Mouse (Mus musculus): ENCODE measurements around the gene 5330417H12Rik. TPM values are rescaled to one million over a fixed set of nuclear protein-coding genes. Genes with fewer than 3 reads are reported as not detected.

Gene 5330417H12Rik
- polyA plus RNA-seq (2016; fragmentation: Nextera tagmentation; extraction: Ambion mirVana) = not detected in 2 replicates

DNA sequence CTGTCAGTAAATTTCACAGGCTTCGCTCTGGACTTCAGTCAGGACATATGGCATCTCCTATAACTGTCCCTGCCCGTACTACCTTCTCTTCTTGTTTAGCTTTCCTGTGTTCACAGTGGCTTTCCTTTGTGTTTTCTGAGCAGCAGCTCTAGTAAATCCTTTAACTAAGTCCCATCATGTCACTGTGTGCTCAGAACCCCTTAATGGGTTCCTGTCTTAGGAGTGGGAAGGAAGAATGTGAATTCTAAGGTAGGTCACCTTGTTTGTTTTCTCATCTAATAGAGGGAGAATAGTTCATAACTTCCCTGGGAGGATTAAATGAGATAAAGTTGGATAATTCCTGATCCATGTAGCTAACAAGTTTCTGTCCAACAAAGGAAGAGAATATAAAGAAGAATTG, at the start of gene 5330417H12Rik:
5330417H12Rik (minus strand) TSS at position 101 of the 400 bp plus-strand sequence.
- Histone ChIP-seq H3K27me3 (ENCODE audit: poor library complexity, severe bottlenecking) (no peaks in the 10 kb centered on the region), H3K36me3 (replicated peaks) (no peaks in the 10 kb centered on the region), H3K9me3 (no peaks in the 10 kb centered on the region), H3K4me1 (0 out of 2 replicates have a peak, but pooled peaks cover 4% of the 10 kb centered on the region), H3K27ac (no peak within 1 kb of the TSS), H3K4me3 (no peak within 1 kb of the TSS)
- DNase-seq (ENCODE audit: extremely low spot score, low spot score) = no peak
- 92% methylated on average over 2 of the region's 2 CpGs for WGBS

DNA sequence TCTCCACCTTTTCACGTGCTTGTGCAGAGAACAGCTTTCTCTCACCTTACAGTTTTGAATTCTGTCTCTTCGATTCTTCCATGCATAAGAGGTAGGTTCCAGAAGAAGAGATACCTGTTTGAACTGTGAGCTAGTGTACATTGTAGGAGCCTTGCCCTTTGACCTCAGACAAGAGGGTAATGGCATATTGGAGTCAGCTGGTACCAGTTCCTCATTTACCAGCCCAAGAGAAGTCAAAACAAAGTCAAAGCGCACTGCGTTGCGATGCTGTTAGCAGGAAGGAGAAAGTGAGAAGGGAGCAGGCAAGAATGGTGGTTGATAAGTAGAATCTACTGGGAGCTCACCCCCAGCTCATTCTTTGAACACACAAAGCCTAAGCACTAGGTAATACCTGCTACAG, 43.6 kb upstream of the 5330417H12Rik start:
- no peak overlapping the region for H3K4me3 ChIP-seq
- H3K36me3 ChIP-seq (replicated peaks) = 0 out of 2 replicates have a peak, but pooled peaks cover 2% of the 10 kb centered on the region
- no peak overlapping the region for H3K27ac ChIP-seq
- peaks cover 37% of the 10 kb centered on the region for H3K4me1 ChIP-seq
- H3K27me3 ChIP-seq (ENCODE audit: poor library complexity, severe bottlenecking) = peaks cover 42% of the 10 kb centered on the region
- no peaks in the 10 kb centered on the region for H3K9me3 ChIP-seq
- DNase-seq (ENCODE audit: extremely low spot score, low spot score) = no peak
- 88% methylated on average over 5 of the region's 5 CpGs for WGBS

DNA sequence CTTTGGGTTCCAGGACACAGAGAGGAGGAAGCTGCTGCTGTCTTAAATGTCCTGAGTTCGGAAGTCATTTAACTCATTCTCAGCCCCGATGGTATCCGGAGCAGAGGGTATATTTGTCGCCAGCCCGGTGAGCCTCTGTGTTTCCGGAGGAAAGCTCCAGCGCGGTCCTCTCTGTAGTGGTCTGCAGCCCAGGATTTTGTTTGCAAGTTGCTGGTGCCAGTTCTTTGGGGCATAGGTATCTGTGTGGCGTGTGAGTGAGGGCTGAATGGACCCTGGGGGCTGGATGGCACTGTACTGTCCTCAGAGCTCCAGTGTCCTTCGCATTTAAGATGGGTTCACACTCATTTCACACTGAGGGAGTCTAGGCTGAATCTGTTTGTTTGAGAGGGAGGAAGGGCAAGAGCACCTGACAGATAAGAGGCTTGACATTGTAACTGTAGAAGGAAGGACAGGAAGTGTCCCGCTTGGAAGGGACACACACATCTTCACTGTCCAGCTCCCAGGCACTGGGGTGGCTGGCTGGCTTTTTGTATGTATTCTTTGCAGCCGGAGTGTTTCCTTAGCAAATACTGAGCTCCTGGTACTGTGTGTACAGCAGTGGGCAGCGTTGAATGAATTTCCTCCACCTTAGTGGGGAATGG, 41.4 kb upstream of the 5330417H12Rik start:
- Histone ChIP-seq H3K9me3 (no peaks in the 10 kb centered on the region), H3K4me3 (peak overlapping the region; percentile 46), H3K27me3 (ENCODE audit: poor library complexity, severe bottlenecking) (peaks cover 42% of the 10 kb centered on the region), H3K27ac (peak overlapping the region; percentile 88), H3K4me1 (peaks cover 58% of the 10 kb centered on the region), H3K36me3 (replicated peaks) (0 out of 2 replicates have a peak, but pooled peaks cover 2% of the 10 kb centered on the region)
- WGBS = 54% methylated on average over 13 of the region's 13 CpGs
- DNase-seq (ENCODE audit: extremely low spot score, low spot score) = no peak

DNA sequence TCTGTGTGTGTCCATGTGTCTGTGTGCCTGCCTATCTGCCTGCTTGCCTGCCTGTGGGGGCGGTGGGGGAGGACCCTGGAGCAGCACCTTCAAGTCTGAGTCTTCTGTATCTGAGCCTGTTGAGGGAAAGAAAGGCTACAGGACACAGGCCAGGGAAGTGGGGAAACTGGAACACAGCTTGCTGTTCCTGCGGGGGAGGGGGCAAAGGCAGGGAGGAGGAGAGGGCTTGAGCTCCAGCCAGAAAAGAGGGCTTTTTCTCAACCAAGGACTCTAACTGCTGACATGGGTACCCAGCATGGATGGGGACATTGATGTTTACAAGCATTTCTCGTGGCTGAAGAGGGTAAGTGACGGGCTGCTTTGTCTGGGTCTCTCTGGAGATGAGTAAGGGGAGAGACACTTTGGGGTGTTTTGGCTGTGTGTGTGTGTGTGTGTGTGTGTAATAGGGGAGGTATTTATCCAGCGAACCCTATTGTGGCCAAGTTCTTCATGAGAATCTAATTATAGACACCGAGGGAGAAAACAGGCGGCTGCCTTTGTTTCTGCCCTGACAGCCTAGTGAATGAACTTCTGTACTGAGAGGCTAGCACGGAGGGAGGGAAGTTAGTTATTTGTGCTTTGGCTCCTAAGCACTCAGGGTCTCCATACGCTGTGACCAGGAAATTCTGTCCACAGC, 40.8 kb upstream of the 5330417H12Rik start:
- peaks cover 65% of the 10 kb centered on the region for H3K4me1 ChIP-seq
- WGBS = 13% methylated on average over 9 of the region's 9 CpGs

DNA sequence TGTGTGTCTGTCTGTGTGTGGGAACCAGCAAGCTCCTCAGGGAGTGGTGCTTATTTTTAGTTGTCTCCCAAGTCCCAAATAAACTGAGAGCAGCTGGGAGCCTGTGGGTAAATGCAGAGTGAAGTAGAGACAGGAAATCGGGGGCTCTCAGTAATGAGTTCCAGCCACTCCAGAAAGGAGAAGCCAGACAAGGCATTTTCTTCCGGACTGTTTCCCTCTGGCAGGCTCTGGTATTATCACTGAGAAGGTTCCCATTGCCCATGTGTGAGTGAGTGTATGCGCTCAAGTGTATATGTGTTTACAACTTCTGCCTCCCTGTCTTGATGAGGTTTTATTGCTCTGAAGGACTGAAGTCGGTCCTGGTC, 40.2 kb upstream of the 5330417H12Rik start:
- 41% methylated on average over 4 of the region's 4 CpGs for WGBS
- peak; percentile 23 for DNase-seq (ENCODE audit: extremely low spot score, low spot score)
- Histone ChIP-seq H3K4me3 (peak overlapping the region; percentile 46), H3K36me3 (replicated peaks) (no peaks in the 10 kb centered on the region), H3K4me1 (peaks cover 70% of the 10 kb centered on the region), H3K9me3 (no peaks in the 10 kb centered on the region), H3K27ac (peak overlapping the region; percentile 88), H3K27me3 (ENCODE audit: poor library complexity, severe bottlenecking) (peaks cover 42% of the 10 kb centered on the region)

More for the DNA sequence above, 40.8 kb upstream of the 5330417H12Rik start:
- Histone ChIP-seq H3K4me3 (peak overlapping the region; percentile 46), H3K27me3 (ENCODE audit: poor library complexity, severe bottlenecking) (peaks cover 42% of the 10 kb centered on the region), H3K36me3 (replicated peaks) (0 out of 2 replicates have a peak, but pooled peaks cover 2% of the 10 kb centered on the region), H3K9me3 (no peaks in the 10 kb centered on the region), H3K27ac (peak overlapping the region; percentile 88)
- peak; percentile 32 for DNase-seq (ENCODE audit: extremely low spot score, low spot score)

DNA sequence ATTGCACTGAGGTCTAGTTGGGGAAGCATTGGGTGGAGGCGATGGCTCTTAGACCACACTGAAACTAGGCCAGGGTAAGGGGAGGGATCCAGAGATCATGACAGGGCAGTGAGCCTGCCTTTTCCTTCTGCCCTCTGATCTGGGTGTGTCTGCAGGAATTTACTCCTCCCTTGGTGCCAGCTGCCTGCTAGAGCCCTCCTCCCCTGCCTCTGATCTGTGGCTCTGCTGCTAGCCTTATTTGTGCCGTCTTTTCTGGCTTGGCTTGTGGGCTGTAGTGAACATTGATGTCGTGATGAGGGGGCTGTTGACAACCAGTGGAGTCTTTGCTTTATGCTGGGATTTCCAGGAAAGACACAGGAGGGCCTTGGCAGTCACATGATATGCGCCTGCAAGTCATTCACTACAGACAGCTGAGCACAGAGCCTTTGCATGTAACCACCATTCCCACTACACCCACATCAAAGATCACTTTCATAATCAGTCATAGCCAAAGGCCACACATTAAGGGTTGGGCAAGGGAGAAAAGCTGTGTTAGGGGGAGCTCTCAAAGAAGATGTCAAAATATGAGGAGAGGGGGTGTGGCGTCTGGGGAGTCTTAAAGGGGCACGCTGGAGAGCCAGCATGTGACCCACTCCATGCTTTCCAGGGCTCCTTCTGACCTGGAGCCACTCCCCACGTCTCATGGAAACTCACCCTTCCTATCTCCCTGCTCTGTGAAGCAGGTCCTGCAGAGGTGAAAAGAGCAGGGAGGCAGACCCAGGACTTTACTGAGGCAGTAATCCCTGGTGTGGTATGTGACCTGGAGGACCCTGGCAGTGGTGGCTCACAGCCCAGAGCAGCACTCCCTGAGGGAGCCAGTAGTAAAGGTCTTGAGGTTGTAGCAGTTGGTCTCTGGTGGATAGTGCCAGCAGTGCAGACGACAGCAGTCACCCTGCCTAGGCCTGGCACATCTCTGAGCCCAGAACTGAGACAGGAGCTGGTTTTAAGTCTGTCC, 39.4 kb upstream of the 5330417H12Rik start:
- Histone ChIP-seq H3K4me1 (peaks cover 71% of the 10 kb centered on the region), H3K27ac (peak overlapping the region; percentile 88), H3K36me3 (replicated peaks) (no peaks in the 10 kb centered on the region), H3K27me3 (ENCODE audit: poor library complexity, severe bottlenecking) (peaks cover 42% of the 10 kb centered on the region), H3K9me3 (no peaks in the 10 kb centered on the region), H3K4me3 (no peak overlapping the region)
- DNase-seq (ENCODE audit: extremely low spot score, low spot score) = no peak
- WGBS = 52% methylated on average over 8 of the region's 8 CpGs

DNA sequence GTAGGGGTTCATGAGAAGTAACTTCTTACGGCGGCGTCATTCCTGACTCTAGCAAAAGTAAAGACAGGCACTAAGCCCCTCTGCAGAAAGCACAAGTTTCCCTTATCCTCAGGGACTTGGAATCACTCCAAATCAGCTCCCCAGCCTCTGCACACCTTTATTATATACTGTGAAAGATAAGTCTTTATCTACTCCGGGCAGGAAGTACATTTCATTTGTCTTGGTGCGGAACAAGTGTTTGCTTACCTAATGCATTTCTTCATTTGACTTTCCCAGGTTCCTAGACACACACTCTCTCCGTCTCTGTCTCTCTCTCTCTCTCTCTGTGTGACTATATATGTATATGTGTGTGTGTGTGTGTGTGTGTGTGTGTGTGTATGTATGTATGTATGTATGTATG, 38.7 kb upstream of the 5330417H12Rik start:
- Histone ChIP-seq H3K27me3 (ENCODE audit: poor library complexity, severe bottlenecking) (peaks cover 38% of the 10 kb centered on the region), H3K27ac (peak overlapping the region; percentile 88; the same call in 1 of the 2 replicates), H3K4me3 (no peak overlapping the region), H3K9me3 (no peaks in the 10 kb centered on the region), H3K36me3 (replicated peaks) (no peaks in the 10 kb centered on the region), H3K4me1 (peaks cover 71% of the 10 kb centered on the region)
- no peak for DNase-seq (ENCODE audit: extremely low spot score, low spot score)
- WGBS = 89% methylated on average over 6 of the region's 6 CpGs

DNA sequence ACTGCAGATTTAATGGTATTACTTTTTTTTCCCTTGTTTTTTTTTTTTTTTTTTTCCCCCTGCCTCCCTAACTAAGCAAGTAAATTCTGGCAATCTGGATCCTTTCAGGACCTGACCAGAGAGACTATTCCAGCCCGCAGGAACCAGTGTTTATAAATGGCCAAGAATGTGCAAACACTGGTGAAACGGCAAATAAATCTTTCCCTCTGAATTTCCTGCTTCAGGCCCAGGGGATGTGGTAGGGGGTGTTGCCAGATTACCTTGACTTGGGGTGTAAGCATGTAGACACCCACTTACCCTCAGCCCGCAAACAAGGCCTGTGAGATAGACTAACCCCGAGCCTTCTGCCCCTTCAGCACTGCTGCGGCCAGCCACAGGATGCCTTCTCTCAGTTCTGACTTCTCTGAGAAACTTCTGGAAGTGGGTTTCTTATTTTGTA, 36.9 kb upstream of the 5330417H12Rik start:
- H3K27me3 ChIP-seq (ENCODE audit: poor library complexity, severe bottlenecking) = peaks cover 22% of the 10 kb centered on the region
- peak; percentile 24 for DNase-seq (ENCODE audit: extremely low spot score, low spot score)
- H3K27ac ChIP-seq = peak overlapping the region; percentile 71
- H3K4me3 ChIP-seq = no peak overlapping the region
- 71% methylated on average over 5 of the region's 5 CpGs for WGBS
- H3K36me3 ChIP-seq (replicated peaks) = no peaks in the 10 kb centered on the region
- peaks cover 67% of the 10 kb centered on the region for H3K4me1 ChIP-seq
- no peaks in the 10 kb centered on the region for H3K9me3 ChIP-seq

DNA sequence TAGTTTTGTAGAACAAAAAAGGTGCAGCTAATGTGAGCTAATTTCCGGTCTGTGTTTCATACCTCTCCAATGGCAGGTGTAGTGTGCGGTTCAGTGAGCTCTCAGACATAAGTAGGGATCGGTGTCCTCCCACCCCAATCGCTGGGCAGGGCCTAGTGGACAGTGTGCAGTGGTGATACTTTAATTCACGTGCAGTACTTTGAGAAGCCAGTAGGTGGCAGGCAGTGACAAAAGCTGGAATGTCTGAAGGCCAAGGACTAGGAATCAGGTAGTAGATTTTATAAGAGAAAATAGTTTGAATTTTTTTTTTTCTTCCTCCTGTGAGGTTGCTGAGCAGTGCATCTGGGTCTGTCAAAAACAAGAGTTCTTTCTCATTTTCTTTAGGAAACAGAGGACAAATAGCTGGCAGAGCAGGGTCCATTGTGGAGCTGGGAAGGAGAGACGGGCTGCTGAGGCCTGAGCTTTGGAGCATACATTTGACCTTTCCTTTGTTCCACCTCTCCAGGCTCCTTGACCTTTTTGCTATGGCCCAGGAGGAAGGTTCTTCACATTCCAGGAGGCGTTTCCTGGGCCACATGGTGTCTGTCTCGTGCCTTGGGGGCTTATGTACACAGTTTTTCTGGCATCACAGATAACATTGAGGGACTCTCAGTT, 36.4 kb upstream of the 5330417H12Rik start:
- peaks cover 62% of the 10 kb centered on the region for H3K4me1 ChIP-seq
- no peak overlapping the region for H3K4me3 ChIP-seq
- peaks cover 16% of the 10 kb centered on the region for H3K27me3 ChIP-seq (ENCODE audit: poor library complexity, severe bottlenecking)
- H3K9me3 ChIP-seq = no peaks in the 10 kb centered on the region
- WGBS = 11% methylated on average over 8 of the region's 8 CpGs
- no peaks in the 10 kb centered on the region for H3K36me3 ChIP-seq (replicated peaks)
- peak; percentile 76 for DNase-seq (ENCODE audit: extremely low spot score, low spot score)
- peak overlapping the region; percentile 71 for H3K27ac ChIP-seq

DNA sequence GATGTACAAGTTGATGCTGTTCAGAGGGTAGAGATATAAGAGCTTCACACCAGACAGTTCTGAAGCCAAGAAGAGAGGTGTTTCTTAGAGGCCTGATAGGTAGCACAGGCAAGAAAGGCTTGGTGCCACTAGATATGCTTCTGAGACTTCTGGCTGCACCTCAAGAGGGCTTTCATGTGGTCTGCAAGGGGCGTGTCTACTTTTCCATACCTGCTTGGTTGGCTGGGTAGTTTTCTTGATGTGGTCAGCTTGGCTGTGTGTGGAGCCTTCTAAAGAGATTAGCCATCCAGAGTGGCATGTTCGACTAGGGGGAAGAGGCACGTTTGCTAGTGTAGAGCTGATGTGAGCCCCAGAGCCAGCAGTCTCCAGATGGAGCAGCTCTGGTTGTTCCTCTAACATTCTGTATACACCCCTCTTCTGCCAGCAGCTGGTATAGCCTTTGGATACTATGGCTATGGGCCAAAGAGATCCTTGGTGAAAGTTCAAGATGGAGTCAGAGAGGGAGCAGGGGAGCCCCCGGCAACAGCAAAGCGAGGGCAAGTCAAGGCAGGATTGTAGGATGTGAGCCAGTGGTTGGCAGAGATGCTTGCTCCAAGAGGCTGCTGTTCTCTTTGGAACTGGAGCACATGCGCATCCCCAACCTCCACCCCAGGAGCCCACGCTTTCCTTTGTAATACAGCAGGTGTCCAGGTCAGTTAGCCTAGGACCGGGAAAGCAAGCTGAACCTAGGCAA, 34.4 kb upstream of the 5330417H12Rik start:
- DNase-seq (ENCODE audit: extremely low spot score, low spot score) = no peak
- Histone ChIP-seq H3K4me1 (peaks cover 42% of the 10 kb centered on the region), H3K9me3 (no peaks in the 10 kb centered on the region), H3K4me3 (no peak overlapping the region), H3K27ac (no peak overlapping the region), H3K27me3 (ENCODE audit: poor library complexity, severe bottlenecking) (peaks cover 6% of the 10 kb centered on the region), H3K36me3 (replicated peaks) (no peaks in the 10 kb centered on the region)
- WGBS = 84% methylated on average over 8 of the region's 8 CpGs

DNA sequence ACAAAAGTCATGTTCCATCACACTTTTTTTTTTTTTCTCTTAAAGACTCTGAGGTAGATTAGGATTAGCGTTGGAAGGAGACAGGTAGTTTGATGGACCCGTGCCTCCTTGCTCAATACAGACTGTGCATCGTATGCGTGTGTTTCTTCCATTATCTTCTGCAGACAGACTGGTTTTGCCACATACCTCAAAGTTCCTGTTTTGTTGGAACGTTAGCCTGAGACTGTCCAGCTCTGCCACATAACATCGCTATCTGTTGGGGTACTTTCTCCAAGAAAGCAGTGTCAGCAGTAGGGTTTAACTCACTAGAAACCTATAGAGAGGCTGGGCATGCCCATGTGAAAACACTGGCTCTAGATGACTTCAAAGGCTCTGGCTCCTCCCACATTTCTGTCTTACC, 31.5 kb upstream of the 5330417H12Rik start:
- Histone ChIP-seq H3K36me3 (replicated peaks) (no peaks in the 10 kb centered on the region), H3K9me3 (no peaks in the 10 kb centered on the region), H3K4me3 (no peak overlapping the region), H3K27me3 (ENCODE audit: poor library complexity, severe bottlenecking) (no peaks in the 10 kb centered on the region), H3K27ac (no peak overlapping the region), H3K4me1 (peaks cover 13% of the 10 kb centered on the region)
- DNase-seq (ENCODE audit: extremely low spot score, low spot score) = no peak
- WGBS = 94% methylated on average over 6 of the region's 6 CpGs

Measured in forebrain, embryonic 10.5 days (tissue).